Mouse (Mus musculus): Measurements from ENCODE around the gene Hist1h2be. TPM values are rescaled to one million over a fixed set of nuclear protein-coding genes. Genes with fewer than 3 reads are reported as not detected.

Gene Hist1h2be
- polyA plus RNA-seq, 1 experiment from 2014 or later = 1.5 TPM

Small RNA genes lying within 50 kb of the gene (microRNA-seq; reads per million reads assigned to microRNA genes)
- gene Gm44297 (not detected), gene Gm44359 (not detected), gene Gm44394 (not detected)

Other genes with a start within 250 kb of the Hist1h2be start
- 11.9 and 13.8 TPM in 2 replicates for gene Abt1, start 197.3 kb downstream of the Hist1h2be start, polyA plus RNA-seq (2014; fragmentation: Nextera tagmentation; extraction: Ambion mirVana)
- 0.05 and 0.11 TPM in 2 replicates for gene Btn1a1, start 155.2 kb downstream of the Hist1h2be start, polyA plus RNA-seq (2014; fragmentation: Nextera tagmentation; extraction: Ambion mirVana)
- gene Btn2a2, start 132.3 kb downstream of the Hist1h2be start, polyA plus RNA-seq (2014; fragmentation: Nextera tagmentation; extraction: Ambion mirVana) = 0.14 and 0.52 TPM in 2 replicates
- 6.5 and 6.9 TPM in 2 replicates for gene Hist1h4h, start 90.1 kb downstream of the Hist1h2be start, polyA plus RNA-seq (2014; fragmentation: Nextera tagmentation; extraction: Ambion mirVana)
- gene Hist1h2af, start 87.2 kb downstream of the Hist1h2be start, polyA plus RNA-seq (2014; fragmentation: Nextera tagmentation; extraction: Ambion mirVana) = 12.1 and 15.7 TPM in 2 replicates
- 6.1 and 8.1 TPM in 2 replicates for gene Hist1h3g, start 85.7 kb downstream of the Hist1h2be start, polyA plus RNA-seq (2014; fragmentation: Nextera tagmentation; extraction: Ambion mirVana)
- gene Hist1h2bh, start 77.7 kb downstream of the Hist1h2be start, polyA plus RNA-seq (2014; fragmentation: Nextera tagmentation; extraction: Ambion mirVana) = 0.47 and 1.1 TPM in 2 replicates
- 1.1 and 1.2 TPM in 2 replicates for gene Hist1h3f, start 77.1 kb downstream of the Hist1h2be start, polyA plus RNA-seq (2014; fragmentation: Nextera tagmentation; extraction: Ambion mirVana)
- 1.3 and 1.4 TPM in 2 replicates for gene Hist1h4f, start 69.5 kb downstream of the Hist1h2be start, polyA plus RNA-seq (2014; fragmentation: Nextera tagmentation; extraction: Ambion mirVana)
- gene Hist1h1d, start 67.9 kb downstream of the Hist1h2be start, polyA plus RNA-seq (2014; fragmentation: Nextera tagmentation; extraction: Ambion mirVana) = 0.64 and 0.90 TPM in 2 replicates
- gene Hist1h3e, start 58.8 kb downstream of the Hist1h2be start, polyA plus RNA-seq (2014; fragmentation: Nextera tagmentation; extraction: Ambion mirVana) = 9.3 and 9.7 TPM in 2 replicates
- gene Hist1h2ae, start 49.9 kb downstream of the Hist1h2be start, polyA plus RNA-seq (2014; fragmentation: Nextera tagmentation; extraction: Ambion mirVana) = 106 and 114 TPM in 2 replicates
- gene Hist1h2bg, start 49.7 kb downstream of the Hist1h2be start, polyA plus RNA-seq (2014; fragmentation: Nextera tagmentation; extraction: Ambion mirVana) = 6.1 and 7.6 TPM in 2 replicates
- gene Hist1h2bf, start 46.9 kb downstream of the Hist1h2be start, polyA plus RNA-seq (2014; fragmentation: Nextera tagmentation; extraction: Ambion mirVana) = 7.0 and 7.1 TPM in 2 replicates
- 2.2 and 4.2 TPM in 2 replicates for gene Hist1h2ad, start 46.7 kb downstream of the Hist1h2be start, polyA plus RNA-seq (2014; fragmentation: Nextera tagmentation; extraction: Ambion mirVana)
- 9.6 and 12.5 TPM in 2 replicates for gene Hist1h3d, start 45.4 kb downstream of the Hist1h2be start, polyA plus RNA-seq (2014; fragmentation: Nextera tagmentation; extraction: Ambion mirVana)
- gene Hist1h4d, start 39.5 kb downstream of the Hist1h2be start, polyA plus RNA-seq (2014; fragmentation: Nextera tagmentation; extraction: Ambion mirVana) = 111 and 114 TPM in 2 replicates
- gene Hist1h1e, start 1.4 kb upstream of the Hist1h2be start, polyA plus RNA-seq (2014; fragmentation: Nextera tagmentation; extraction: Ambion mirVana) = 16.6 and 19.2 TPM in 2 replicates
- gene Hist1h2ac, start 62.8 kb upstream of the Hist1h2be start, polyA plus RNA-seq (2014; fragmentation: Nextera tagmentation; extraction: Ambion mirVana) = 1.4 and 1.6 TPM in 2 replicates
- gene Hist1h2bc, start 63.1 kb upstream of the Hist1h2be start, polyA plus RNA-seq (2014; fragmentation: Nextera tagmentation; extraction: Ambion mirVana) = 46.3 and 57.5 TPM in 2 replicates
- gene Hist1h1t, start 74.7 kb upstream of the Hist1h2be start, polyA plus RNA-seq (2014; fragmentation: Nextera tagmentation; extraction: Ambion mirVana) = 0.27 TPM in 1 of 2 replicates, not detected in the other
- 6.7 and 10.4 TPM in 2 replicates for gene Hist1h4c, start 77.3 kb upstream of the Hist1h2be start, polyA plus RNA-seq (2014; fragmentation: Nextera tagmentation; extraction: Ambion mirVana)
- 7.2 and 7.8 TPM in 2 replicates for gene Hfe, start 89.7 kb upstream of the Hist1h2be start, polyA plus RNA-seq (2014; fragmentation: Nextera tagmentation; extraction: Ambion mirVana)
- gene Hist1h1c, start 117.7 kb upstream of the Hist1h2be start, polyA plus RNA-seq (2014; fragmentation: Nextera tagmentation; extraction: Ambion mirVana) = 24.4 and 30.8 TPM in 2 replicates
- gene Hist1h3c, start 124.5 kb upstream of the Hist1h2be start, polyA plus RNA-seq (2014; fragmentation: Nextera tagmentation; extraction: Ambion mirVana) = 6.9 and 7.9 TPM in 2 replicates
- gene Hist1h2bb, start 125.6 kb upstream of the Hist1h2be start, polyA plus RNA-seq (2014; fragmentation: Nextera tagmentation; extraction: Ambion mirVana) = 2.5 and 5.0 TPM in 2 replicates
- 49.6 and 49.8 TPM in 2 replicates for gene Hist1h2ab, start 130.0 kb upstream of the Hist1h2be start, polyA plus RNA-seq (2014; fragmentation: Nextera tagmentation; extraction: Ambion mirVana)
- 13.9 and 15.5 TPM in 2 replicates for gene Hist1h3b, start 131.1 kb upstream of the Hist1h2be start, polyA plus RNA-seq (2014; fragmentation: Nextera tagmentation; extraction: Ambion mirVana)
- 3.9 and 6.4 TPM in 2 replicates for gene Hist1h4b, start 135.9 kb upstream of the Hist1h2be start, polyA plus RNA-seq (2014; fragmentation: Nextera tagmentation; extraction: Ambion mirVana)
- 0.65 and 1.3 TPM in 2 replicates for gene Hist1h4a, start 140.1 kb upstream of the Hist1h2be start, polyA plus RNA-seq (2014; fragmentation: Nextera tagmentation; extraction: Ambion mirVana)
- 8.4 and 10.0 TPM in 2 replicates for gene Hist1h3a, start 141.3 kb upstream of the Hist1h2be start, polyA plus RNA-seq (2014; fragmentation: Nextera tagmentation; extraction: Ambion mirVana)
- 3.1 and 4.2 TPM in 2 replicates for gene Hist1h1a, start 142.5 kb upstream of the Hist1h2be start, polyA plus RNA-seq (2014; fragmentation: Nextera tagmentation; extraction: Ambion mirVana)
- 0.12 TPM in 1 of 2 replicates, not detected in the other for gene Trim38, start 148.8 kb upstream of the Hist1h2be start, polyA plus RNA-seq (2014; fragmentation: Nextera tagmentation; extraction: Ambion mirVana)
- gene Slc17a2, start 185.9 kb upstream of the Hist1h2be start, polyA plus RNA-seq (2014; fragmentation: Nextera tagmentation; extraction: Ambion mirVana) = 0.05 TPM in 1 of 2 replicates, not detected in the other
- 0.04 and 0.08 TPM in 2 replicates for gene Slc17a3, start 218.3 kb upstream of the Hist1h2be start, polyA plus RNA-seq (2014; fragmentation: Nextera tagmentation; extraction: Ambion mirVana)
- 0.31 and 0.53 TPM in 2 replicates for gene Slc17a1, start 246.6 kb upstream of the Hist1h2be start, polyA plus RNA-seq (2014; fragmentation: Nextera tagmentation; extraction: Ambion mirVana)

Measured in intestine, embryonic 14.5 days (tissue).